Mouse (Mus musculus) liver, embryonic 11.5 days (tissue): Measurements from ENCODE around the gene Trank1. TPM values are rescaled to one million over a fixed set of nuclear protein-coding genes. Genes with fewer than 3 reads are reported as not detected.
A peak's percentile ranks its signal among the peaks of the same experiment; 100 is the strongest.

Experiments
- ATAC-seq: fragments of 200-750 bp; cut with Nextera tagmentation; replicated peaks from 2 replicates; pipeline ENCODE4 v1.8.0; 2017; ENCODE audit warnings: moderate number of reproducible peaks, mild to moderate bottlenecking, moderate TSS enrichment, moderate library complexity; ENCODE audit not compliant: low FRiP score
- DNase-seq: peaks from one replicate; pipeline ENCODE4 v3.0.0-alpha.2; 2017; ENCODE audit warnings: low spot score
- H3K27ac ChIP-seq: fragments of 300-500 bp; sonication (generic); 2 replicates; pipeline ENCODE4 v1.5.1; 2014; ENCODE audit warnings: mild to moderate bottlenecking, low read depth, low read length, control low read depth
- H3K27me3 ChIP-seq: fragments of 300-500 bp; sonication (generic); replicated peaks from 2 replicates; pipeline ENCODE4 v1.6.1; 2014; ENCODE audit warnings: low read length, mixed read lengths; ENCODE audit not compliant: control insufficient read depth, insufficient read depth
- H3K36me3 ChIP-seq: fragments of 300-500 bp; sonication (generic); 2 replicates; pipeline ENCODE4 v1.6.1; 2014; ENCODE audit warnings: mild to moderate bottlenecking, low read length, moderate library complexity, mixed read lengths; ENCODE audit not compliant: control insufficient read depth, insufficient read depth
- H3K4me1 ChIP-seq: fragments of 300-500 bp; sonication (generic); replicated peaks from 2 replicates; pipeline ENCODE4 v1.6.1; 2014; ENCODE audit warnings: low read length, mixed read lengths; ENCODE audit not compliant: control insufficient read depth, insufficient read depth
- H3K4me2 ChIP-seq: fragments of 300-500 bp; sonication (generic); 2 replicates; pipeline ENCODE4 v1.6.1; 2014; ENCODE audit warnings: mild to moderate bottlenecking, control low read depth, moderate library complexity
- H3K4me3 ChIP-seq: fragments of 300-500 bp; sonication (generic); 2 replicates; pipeline ENCODE4 v1.5.1; 2014; ENCODE audit warnings: low read depth, low read length, control low read depth
- H3K9ac ChIP-seq: fragments of 300-500 bp; sonication (generic); 2 replicates; pipeline ENCODE4 v1.6.1; 2014; ENCODE audit warnings: low read depth, low read length, control low read depth
- H3K9me3 ChIP-seq: fragments of 300-500 bp; sonication (generic); 2 replicates; pipeline ENCODE4 v1.6.1; 2016; ENCODE audit warnings: low read length, inconsistent platforms, mixed read lengths; ENCODE audit not compliant: control insufficient read depth
- WGBS: fragments of 180-500 bp; shearing (Covaris S2); extraction: QIAGEN DNeasy Blood & Tissue Kit; methylation state at CpG from one replicate; pipeline ENCODE4 v1.1.7; 2014; 5-methylcytosine and 5-hydroxymethylcytosine counted together
- polyA plus RNA-seq: library from polyadenylated mRNA; unstranded; fragments of >200 nt; fragmentation: Nextera tagmentation; extraction: Ambion mirVana; gene quantifications from 2 replicates; pipeline ENCODE4 v1.2.1, GENCODE M21; 2014

Gene Trank1
- polyA plus RNA-seq = 0.03 and 0.10 TPM in 2 replicates

DNA sequence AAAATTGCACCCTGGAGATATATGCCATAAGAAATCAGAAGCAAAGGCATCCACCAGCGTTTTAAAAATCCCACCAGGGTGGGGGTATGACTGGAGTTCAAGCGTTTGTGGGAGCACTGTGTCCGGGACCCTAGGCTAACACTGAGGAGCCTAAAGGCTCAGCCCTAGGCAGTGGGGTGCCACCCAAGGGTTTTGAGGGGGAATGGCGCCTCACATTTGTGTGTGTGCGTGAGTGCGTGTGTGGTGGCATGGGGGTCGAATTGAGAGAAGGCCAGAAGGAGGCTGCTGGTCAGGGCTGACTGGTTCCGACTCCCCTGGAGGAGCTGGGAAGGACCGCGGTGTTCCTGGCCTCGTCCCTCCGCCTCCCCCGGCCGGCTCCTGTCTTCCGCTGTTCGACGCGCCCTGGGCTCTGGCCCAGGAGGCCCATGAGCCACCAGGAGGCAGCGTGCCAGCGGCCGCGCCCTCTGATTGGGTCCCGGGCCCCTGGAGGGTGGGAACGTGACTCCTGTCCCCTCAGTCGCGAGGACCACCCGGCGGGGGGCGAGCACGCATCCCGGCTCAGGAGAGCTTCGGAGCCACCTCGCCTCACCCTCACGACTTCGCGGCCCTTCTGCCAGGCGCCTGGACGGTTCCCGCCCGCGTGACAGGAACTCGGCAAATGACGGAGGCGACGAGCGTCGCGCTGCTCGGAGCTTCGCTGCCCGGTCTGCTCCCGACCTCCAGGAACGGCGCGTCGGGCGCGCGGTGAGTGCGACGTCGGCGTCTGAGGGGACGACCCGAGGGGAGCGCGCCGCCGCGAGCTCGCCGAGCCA, at the start of gene Trank1:
TSS of gene Trank1 (plus strand) at position 709 of the 812 bp plus-strand sequence.
- Histone ChIP-seq H3K4me1 (peaks cover 10% of the 10 kb centered on the region; the same call in 1 of the 2 replicates), H3K4me3 (peak within 1 kb of the TSS; percentile 49), H3K9me3 (no peaks in the 10 kb centered on the region), H3K27ac (no peak within 1 kb of the TSS), H3K9ac (0 out of 2 replicates have a peak within 1 kb of the TSS, but pooled peaks have one; percentile 30), H3K27me3 (peaks cover 60% of the 10 kb centered on the region), H3K36me3 (no peaks in the 10 kb centered on the region), H3K4me2 (peak within 1 kb of the TSS; percentile 68)
- DNase-seq (peak; percentile 34), ATAC-seq (no peak)
- 13% methylated on average over 66 of the region's 72 CpGs for WGBS

DNA sequence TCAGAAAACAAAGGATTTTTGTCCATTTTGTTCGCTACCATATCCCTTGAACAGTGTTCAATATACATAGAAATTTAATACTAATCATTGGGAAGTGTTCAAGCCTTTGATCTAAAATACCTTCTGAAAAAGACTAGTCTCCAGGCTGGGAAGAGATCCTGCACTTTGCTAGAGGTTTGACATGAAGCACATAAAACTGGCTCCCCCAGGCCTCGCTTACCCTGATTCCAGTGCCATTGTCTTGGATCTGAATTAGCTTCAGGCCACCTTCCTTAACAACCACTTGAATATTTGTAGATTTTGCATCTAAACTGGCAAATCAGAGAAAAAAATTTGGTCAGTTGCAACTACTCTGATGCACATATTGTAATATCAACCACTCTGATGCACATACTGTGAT, 43.5 kb upstream of the Trank1 start:
- no peak for ATAC-seq
- Histone ChIP-seq H3K4me2 (no peak overlapping the region), H3K4me1 (peaks cover 7% of the 10 kb centered on the region), H3K36me3 (peaks cover 12% of the 10 kb centered on the region; the same call in 1 of the 2 replicates), H3K9me3 (no peaks in the 10 kb centered on the region), H3K4me3 (no peak overlapping the region), H3K27ac (no peak overlapping the region), H3K9ac (no peak overlapping the region), H3K27me3 (no peaks in the 10 kb centered on the region)
- DNase-seq = no peak
- 99% methylated on average over 2 of the region's 2 CpGs for WGBS

GRCm38 (mm10) chr9:111270606-111271005, 40.9 kb upstream of the Trank1 start:
- H3K9ac ChIP-seq = peak overlapping the region; percentile 84
- H3K27me3 ChIP-seq = no peaks in the 10 kb centered on the region
- H3K27ac ChIP-seq = peak overlapping the region; percentile 81
- peaks cover 23% of the 10 kb centered on the region for H3K4me1 ChIP-seq
- peaks cover 11% of the 10 kb centered on the region; the same call in 1 of the 2 replicates for H3K36me3 ChIP-seq
- WGBS = 10% methylated on average over 5 of the region's 5 CpGs
- DNase-seq (no peak), ATAC-seq (no peak)
- peak overlapping the region; percentile 76 for H3K4me3 ChIP-seq
- H3K9me3 ChIP-seq = no peaks in the 10 kb centered on the region
- H3K4me2 ChIP-seq = peak overlapping the region; percentile 77

- Histone ChIP-seq H3K4me1 (peaks cover 26% of the 10 kb centered on the region), H3K27me3 (no peaks in the 10 kb centered on the region), H3K4me2 (peak overlapping the region; percentile 77), H3K9me3 (no peaks in the 10 kb centered on the region), H3K36me3 (peaks cover 11% of the 10 kb centered on the region; the same call in 1 of the 2 replicates), H3K27ac (peak overlapping the region; percentile 81), H3K9ac (peak overlapping the region; percentile 84), H3K4me3 (peak overlapping the region; percentile 76)
- ATAC-seq (peak; percentile 56), DNase-seq (no peak)
- WGBS = under 1% methylated on average over 32 of the region's 32 CpGs
Observed at GRCm38 (mm10) chr9:111271056-111271433, 40.5 kb upstream of the Trank1 start.

DNA sequence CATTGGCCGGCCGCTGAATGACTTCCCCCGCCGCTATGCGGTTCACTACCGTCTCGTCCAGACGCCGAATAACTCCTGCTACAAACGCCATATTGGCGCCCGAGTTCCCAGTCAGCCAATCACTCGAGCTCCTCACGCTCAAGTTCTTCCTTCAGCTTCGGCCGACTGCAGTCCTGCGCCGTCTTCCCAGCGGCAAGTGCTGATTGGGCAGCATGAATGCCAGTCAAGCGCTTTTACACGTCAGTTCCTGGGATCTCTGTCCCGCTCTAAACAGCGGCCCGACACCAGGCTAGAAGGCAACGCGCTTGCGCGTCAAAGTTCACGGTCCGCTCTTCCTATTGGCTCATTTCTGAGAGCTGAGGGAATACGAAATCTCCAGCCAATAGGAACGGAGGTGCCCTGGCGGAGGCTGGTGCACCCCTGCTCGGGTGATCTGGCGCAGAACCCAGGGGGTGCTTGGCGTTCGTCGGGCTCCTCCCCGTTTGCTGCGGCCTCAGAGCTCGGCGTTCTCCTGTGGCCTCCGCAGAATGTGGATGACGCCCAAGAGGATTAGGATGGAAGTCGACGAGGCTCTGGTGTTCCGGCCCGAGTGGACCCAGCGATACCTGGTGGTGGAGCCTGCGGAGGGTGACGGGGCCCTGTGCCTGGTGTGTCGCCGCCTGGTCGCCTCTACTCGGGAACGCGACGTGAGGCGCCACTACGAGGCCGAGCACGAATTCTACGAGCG, 39.9 kb upstream of the Trank1 start, which contains the start of the genes Mlh1 and Epm2aip1:
TSS of gene Mlh1 (minus strand) at position 358 of the 727 bp plus-strand sequence.
TSS of gene Epm2aip1 (plus strand) at position 496 of the 727 bp plus-strand sequence.
- peak within 1 kb of the TSS; percentile 95 for H3K27ac ChIP-seq
- under 1% methylated on average over 64 of the region's 64 CpGs for WGBS

GRCm38 (mm10) chr9:111272356-111272755, 39.2 kb upstream of the Trank1 start:
- peak overlapping the region; percentile 88 for H3K9ac ChIP-seq
- no peaks in the 10 kb centered on the region for H3K9me3 ChIP-seq
- peaks cover 6% of the 10 kb centered on the region; the same call in 1 of the 2 replicates for H3K36me3 ChIP-seq
- peak overlapping the region; percentile 76 for H3K4me3 ChIP-seq
- no peak for ATAC-seq
- H3K27me3 ChIP-seq = no peaks in the 10 kb centered on the region
- H3K27ac ChIP-seq = peak overlapping the region; percentile 95
- WGBS = 11% methylated on average over 19 of the region's 19 CpGs
- DNase-seq = no peak
- H3K4me2 ChIP-seq = peak overlapping the region; percentile 92
- peaks cover 26% of the 10 kb centered on the region for H3K4me1 ChIP-seq

More for the DNA sequence above, 39.9 kb upstream of the Trank1 start, which contains the start of the genes Mlh1 and Epm2aip1:
- Histone ChIP-seq H3K4me3 (peak within 1 kb of the TSS; percentile 76), H3K4me2 (peak within 1 kb of the TSS; percentile 92), H3K36me3 (peaks cover 9% of the 10 kb centered on the region; the same call in 1 of the 2 replicates), H3K9me3 (no peaks in the 10 kb centered on the region), H3K27me3 (no peaks in the 10 kb centered on the region), H3K4me1 (peaks cover 26% of the 10 kb centered on the region), H3K9ac (peak within 1 kb of the TSS; percentile 88)
- ATAC-seq (peak; percentile 99), DNase-seq (peak; percentile 95)

DNA sequence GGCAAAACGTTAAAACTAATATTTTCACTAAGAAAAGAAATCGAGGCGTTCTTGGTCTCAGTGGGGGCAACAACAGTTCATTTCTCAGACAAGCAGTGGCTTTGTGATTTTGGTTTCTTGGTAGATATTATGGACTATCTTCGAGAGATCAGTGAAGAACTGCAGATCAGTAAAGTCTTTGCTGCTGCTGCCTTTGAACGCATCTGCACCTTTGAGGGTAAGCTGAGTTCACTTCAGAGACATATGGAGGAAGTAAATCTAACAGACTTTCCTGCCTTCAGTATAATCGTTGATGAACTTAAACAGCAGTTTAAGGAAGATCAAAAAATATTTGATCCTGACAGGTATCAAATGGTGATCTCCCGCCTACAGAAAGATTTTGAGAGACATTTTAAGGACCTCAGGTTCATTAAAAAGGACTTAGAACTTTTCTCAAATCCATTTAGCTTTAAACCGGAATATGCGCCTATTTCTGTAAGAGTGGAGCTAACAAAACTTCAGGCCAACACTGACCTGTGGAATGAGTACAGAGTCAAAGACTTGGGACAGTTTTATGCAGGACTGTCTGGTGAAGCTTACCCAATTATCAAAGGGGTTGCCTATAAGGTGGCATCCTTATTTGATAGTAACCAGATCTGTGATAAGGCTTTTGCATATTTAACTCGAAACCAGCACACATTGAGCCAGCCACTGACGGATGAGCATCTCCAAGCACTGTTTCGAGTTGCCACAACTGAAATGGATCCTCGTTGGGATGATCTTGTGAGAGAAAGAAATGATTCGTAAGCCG, 38.3 kb upstream of the Trank1 start:
- 71% methylated on average over 15 of the region's 15 CpGs for WGBS
- Histone ChIP-seq H3K4me2 (peak overlapping the region; percentile 92), H3K9ac (peak overlapping the region; percentile 88), H3K36me3 (peaks cover 3% of the 10 kb centered on the region; the same call in 1 of the 2 replicates), H3K27me3 (no peaks in the 10 kb centered on the region), H3K4me1 (peaks cover 26% of the 10 kb centered on the region), H3K4me3 (peak overlapping the region; percentile 76), H3K9me3 (no peaks in the 10 kb centered on the region), H3K27ac (no peak overlapping the region)
- ATAC-seq (no peak), DNase-seq (no peak)

GRCm38 (mm10) chr9:111273958-111274357, 37.6 kb upstream of the Trank1 start:
- 89% methylated on average over 1 of the region's 1 CpGs for WGBS
- Histone ChIP-seq H3K27ac (no peak overlapping the region), H3K4me3 (peak overlapping the region; percentile 76; the same call in 1 of the 2 replicates), H3K27me3 (no peaks in the 10 kb centered on the region), H3K4me1 (peaks cover 26% of the 10 kb centered on the region), H3K9me3 (no peaks in the 10 kb centered on the region), H3K4me2 (peak overlapping the region; percentile 92), H3K36me3 (peaks cover 3% of the 10 kb centered on the region; the same call in 1 of the 2 replicates), H3K9ac (no peak overlapping the region)
- DNase-seq = no peak
- ATAC-seq = no peak
